Mouse (Mus musculus) erythroblast, embryonic 14.5 days (primary cell): ENCODE data around the gene Pex11a. TPM values are rescaled to one million over a fixed set of nuclear protein-coding genes. Genes with fewer than 3 reads are reported as not detected.

ENCODE experiments used
- H3K27me3 ChIP-seq: 2 replicates; pipeline ENCODE4 v1.6.1; 2012; ENCODE audit warnings: inconsistent platforms; ENCODE audit not compliant: control insufficient read depth
- H3K36me3 ChIP-seq: 2 replicates; pipeline ENCODE4 v1.6.1; 2012; ENCODE audit warnings: mild to moderate bottlenecking, inconsistent platforms; ENCODE audit not compliant: control insufficient read depth
- H3K4me1 ChIP-seq: 2 replicates; pipeline ENCODE4 v1.6.1; 2012; ENCODE audit warnings: inconsistent platforms; ENCODE audit not compliant: control insufficient read depth
- H3K4me3 ChIP-seq: replicated peaks from 2 replicates; pipeline ENCODE3; 2012; ENCODE audit warnings: moderate library complexity, mild to moderate bottlenecking, inconsistent platforms
- H3K9me3 ChIP-seq: 2 replicates; pipeline ENCODE4 v1.6.1; 2012; ENCODE audit warnings: low read length, inconsistent platforms, mixed read lengths; ENCODE audit not compliant: control insufficient read depth
- GATA1 ChIP-seq: IDR thresholded peaks from 2 replicates; pipeline ENCODE4 v1.6.1; 2012; ENCODE audit warnings: low read length, inconsistent platforms, mixed read lengths
- TAL1 ChIP-seq: IDR thresholded peaks from 3 replicates; pipeline ENCODE4 v1.6.1; 2012; ENCODE audit warnings: low read length, inconsistent platforms, mixed read lengths
- polyA plus RNA-seq: library from polyadenylated mRNA; stranded (reverse); fragments of >175 nt; gene quantifications from 2 replicates; pipeline ENCODE4 v1.2.3, GENCODE M21; 2012

Pex11a gene
- polyA plus RNA-seq, 1 experiment: not detected

DNA sequence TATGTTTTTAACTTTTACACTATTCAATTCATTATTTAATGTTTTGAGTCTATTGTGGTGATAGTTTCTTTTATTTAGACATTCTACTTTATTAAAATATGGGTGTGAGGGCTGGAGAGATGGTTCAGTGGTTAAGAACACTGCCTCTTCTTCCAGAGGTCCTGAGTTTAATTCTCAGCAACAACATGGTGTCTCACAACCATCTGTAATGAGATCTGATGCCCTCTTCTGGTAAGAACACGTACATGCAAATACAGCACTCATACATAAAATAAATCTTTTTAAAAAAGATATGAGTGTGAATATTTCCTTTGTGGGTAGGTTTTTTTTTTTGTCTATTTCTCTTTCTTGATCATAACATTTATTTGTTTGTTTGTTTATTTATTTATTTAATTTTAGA is 23.1 kb upstream of the Pex11a start:
- TF ChIP-seq TAL1 (no peak), GATA1 (no peak)
- Histone ChIP-seq H3K4me1 (no peaks in the 10 kb centered on the region), H3K36me3 (no peaks in the 10 kb centered on the region), H3K27me3 (no peaks in the 10 kb centered on the region), H3K4me3 (no peak overlapping the region), H3K9me3 (no peaks in the 10 kb centered on the region)

DNA sequence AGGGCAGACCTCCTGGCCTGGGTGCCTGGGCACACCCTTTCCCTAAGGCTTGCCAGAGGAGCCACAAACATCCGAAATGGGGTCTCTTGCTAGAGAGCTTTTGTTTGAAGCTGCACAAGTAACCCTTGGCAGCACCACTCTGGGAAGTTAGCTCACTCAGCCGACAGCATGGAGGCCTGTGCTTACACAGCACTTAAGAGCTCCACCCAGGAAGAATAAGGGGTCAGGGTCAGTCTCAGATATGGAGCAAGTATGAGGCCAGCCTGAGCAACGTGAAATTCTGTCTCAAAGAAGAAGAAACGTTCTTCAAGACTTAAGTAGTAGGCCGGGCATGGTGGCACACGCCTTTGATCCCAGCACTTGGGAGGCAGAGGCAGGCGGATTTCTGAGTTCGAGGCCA is 19.2 kb upstream of the Pex11a start:
- TF ChIP-seq TAL1 (no peak), GATA1 (no peak)
- no peak overlapping the region for H3K4me3 ChIP-seq
- H3K9me3 ChIP-seq: no peaks in the 10 kb centered on the region
- no peaks in the 10 kb centered on the region for H3K27me3 ChIP-seq
- H3K4me1 ChIP-seq: no peaks in the 10 kb centered on the region
- H3K36me3 ChIP-seq: no peaks in the 10 kb centered on the region

DNA sequence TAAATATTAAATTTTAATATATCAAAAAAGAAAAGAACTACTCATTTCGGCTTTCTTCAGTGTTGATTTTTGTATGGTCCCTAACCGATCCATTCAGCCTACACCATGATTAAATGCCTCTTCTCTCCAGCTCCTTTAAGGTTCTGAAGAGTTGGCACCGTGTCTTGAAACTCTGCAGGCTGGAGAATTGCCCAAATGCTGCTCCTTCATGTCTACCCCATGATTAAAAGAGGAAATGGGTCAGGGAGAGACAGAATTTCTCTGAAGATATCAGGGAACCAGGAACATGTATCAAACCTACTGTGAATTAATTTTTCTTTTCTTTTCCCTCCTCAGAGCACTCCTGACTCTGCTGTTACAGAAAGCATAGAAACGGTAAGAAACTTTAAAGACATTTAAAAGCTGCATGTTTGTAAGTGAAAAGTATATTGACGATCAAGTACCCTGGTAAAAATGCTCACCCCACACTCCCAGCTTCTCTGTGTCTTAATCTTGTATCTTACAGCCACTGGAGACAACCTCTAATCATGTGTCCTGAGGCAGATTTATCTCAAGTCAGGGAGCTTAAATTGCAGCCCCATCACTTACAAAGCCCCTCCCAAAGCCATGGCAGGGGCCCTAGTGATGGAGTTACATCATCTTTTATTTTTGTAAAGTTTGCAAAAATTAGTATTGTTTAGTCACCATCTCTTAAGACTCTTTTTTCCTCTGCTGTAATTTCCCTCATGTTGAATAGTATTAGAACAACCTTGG is 18.4 kb upstream of the Pex11a start:
- Histone ChIP-seq H3K36me3 (no peaks in the 10 kb centered on the region), H3K9me3 (no peaks in the 10 kb centered on the region), H3K4me1 (no peaks in the 10 kb centered on the region), H3K27me3 (no peaks in the 10 kb centered on the region), H3K4me3 (no peak overlapping the region)
- TF ChIP-seq GATA1: no peak
- TF ChIP-seq TAL1: no peak

DNA sequence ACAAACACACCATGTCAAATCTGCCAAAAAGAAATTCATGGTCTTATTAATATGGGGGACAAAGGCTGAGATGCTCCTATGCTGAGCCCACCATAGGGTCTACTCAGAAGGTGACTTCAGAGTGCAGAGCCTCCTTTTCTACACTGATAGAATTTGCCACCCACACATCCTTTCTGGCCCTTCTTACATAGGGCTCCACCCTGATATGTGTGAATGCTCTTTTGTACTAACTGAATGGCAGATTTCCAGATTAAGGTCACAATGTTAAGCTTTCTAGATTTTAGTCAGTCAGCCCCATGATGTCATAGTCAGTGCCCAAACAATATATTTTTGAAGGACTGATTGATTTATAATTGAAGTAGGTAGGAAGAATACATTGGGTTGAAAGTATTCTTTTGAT is 16.8 kb upstream of the Pex11a start:
- Histone ChIP-seq H3K4me3 (no peak overlapping the region), H3K27me3 (no peaks in the 10 kb centered on the region), H3K36me3 (no peaks in the 10 kb centered on the region), H3K9me3 (no peaks in the 10 kb centered on the region), H3K4me1 (no peaks in the 10 kb centered on the region)
- TF ChIP-seq TAL1: no peak
- TF ChIP-seq GATA1: no peak

DNA sequence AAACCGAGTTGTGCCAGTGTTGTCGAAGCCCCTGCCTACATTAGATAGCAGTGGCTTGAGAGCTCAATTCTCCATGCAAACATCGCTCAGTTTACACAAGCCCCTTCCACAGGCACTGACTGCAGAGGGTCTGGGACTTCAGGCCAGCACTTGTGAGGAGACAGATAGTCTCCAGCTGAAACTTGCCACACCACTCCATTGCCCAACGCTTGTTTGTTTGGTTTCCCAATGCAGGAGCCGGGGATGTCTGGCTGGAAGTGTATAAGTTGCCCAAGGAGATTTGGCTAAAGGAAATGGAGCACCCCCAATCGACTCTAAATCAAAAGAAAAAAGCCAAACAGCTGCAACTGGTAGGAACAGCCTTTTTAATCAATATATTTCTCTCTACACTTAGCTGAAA is 15.2 kb upstream of the Pex11a start:
- Histone ChIP-seq H3K36me3 (no peaks in the 10 kb centered on the region), H3K4me3 (no peak overlapping the region), H3K27me3 (no peaks in the 10 kb centered on the region), H3K4me1 (no peaks in the 10 kb centered on the region), H3K9me3 (no peaks in the 10 kb centered on the region)
- TF ChIP-seq TAL1 (no peak), GATA1 (no peak)

DNA sequence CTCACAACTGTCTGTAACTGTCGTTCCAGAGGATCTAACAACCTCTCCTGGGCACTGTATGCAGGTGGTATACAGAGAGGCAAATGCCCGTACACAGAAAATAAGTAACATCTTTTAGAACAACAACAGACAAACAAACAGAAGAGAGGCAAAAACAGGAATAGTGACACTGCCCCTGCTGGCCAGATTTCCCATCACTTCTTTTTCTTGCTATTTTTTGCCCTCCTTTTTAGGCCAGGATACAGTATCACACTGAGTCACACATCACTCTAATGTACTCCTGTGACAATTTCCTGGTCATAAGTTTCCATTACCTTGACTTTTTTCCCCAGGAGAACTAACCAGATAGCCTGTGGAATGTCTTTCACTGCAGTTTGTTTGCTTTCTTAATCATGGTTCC is 13.4 kb upstream of the Pex11a start:
- Histone ChIP-seq H3K4me3 (no peak overlapping the region), H3K4me1 (no peaks in the 10 kb centered on the region), H3K27me3 (no peaks in the 10 kb centered on the region), H3K36me3 (no peaks in the 10 kb centered on the region), H3K9me3 (no peaks in the 10 kb centered on the region)
- TF ChIP-seq TAL1: no peak
- TF ChIP-seq GATA1: no peak

DNA sequence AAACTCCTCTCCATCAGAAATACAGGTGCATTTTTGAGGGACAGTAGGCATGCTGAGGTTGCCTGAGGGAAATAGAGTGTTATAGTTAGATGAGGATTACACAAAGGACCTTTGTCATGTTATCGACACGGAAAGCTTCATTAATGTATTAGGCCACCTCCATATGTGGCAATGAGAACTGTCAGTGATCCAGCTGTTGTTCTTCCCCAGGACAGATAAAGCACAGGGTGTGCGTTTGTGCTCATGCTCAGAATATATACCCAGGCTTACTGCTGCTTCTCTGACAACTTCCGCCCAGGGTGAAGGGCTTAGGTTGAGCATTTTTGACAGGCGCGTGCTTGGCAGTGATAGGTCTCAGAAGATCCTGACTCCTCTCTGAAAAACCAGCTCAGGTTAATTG is 6.6 kb upstream of the Pex11a start:
- Histone ChIP-seq H3K27me3 (no peaks in the 10 kb centered on the region), H3K4me1 (no peaks in the 10 kb centered on the region), H3K36me3 (no peaks in the 10 kb centered on the region), H3K9me3 (no peaks in the 10 kb centered on the region), H3K4me3 (no peak overlapping the region)
- TF ChIP-seq GATA1 (no peak), TAL1 (no peak)

DNA sequence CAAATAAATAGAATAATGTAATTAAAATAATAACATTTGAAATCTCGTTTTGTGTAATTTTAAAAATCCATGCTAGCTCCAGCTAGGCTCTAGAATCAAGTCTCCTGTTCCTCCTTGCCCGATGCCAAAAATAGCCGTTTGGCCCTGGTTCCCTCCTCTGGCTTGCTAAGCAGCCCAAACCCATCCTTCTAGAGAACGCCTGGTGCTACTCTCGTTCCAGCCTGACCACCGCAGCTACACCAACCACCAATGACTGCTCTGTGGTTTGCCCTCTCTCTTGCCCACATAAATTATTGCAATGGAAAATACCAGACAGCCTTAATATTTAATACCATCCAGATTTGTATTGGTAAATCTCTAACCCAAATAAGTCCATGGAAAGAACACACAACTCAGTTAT is 4.7 kb upstream of the Pex11a start:
- no peaks in the 10 kb centered on the region for H3K27me3 ChIP-seq
- H3K4me3 ChIP-seq: no peak overlapping the region
- no peak for TF ChIP-seq GATA1
- no peak for TF ChIP-seq TAL1
- H3K4me1 ChIP-seq: peaks cover 6% of the 10 kb centered on the region
- H3K36me3 ChIP-seq: no peaks in the 10 kb centered on the region
- H3K9me3 ChIP-seq: no peaks in the 10 kb centered on the region

DNA sequence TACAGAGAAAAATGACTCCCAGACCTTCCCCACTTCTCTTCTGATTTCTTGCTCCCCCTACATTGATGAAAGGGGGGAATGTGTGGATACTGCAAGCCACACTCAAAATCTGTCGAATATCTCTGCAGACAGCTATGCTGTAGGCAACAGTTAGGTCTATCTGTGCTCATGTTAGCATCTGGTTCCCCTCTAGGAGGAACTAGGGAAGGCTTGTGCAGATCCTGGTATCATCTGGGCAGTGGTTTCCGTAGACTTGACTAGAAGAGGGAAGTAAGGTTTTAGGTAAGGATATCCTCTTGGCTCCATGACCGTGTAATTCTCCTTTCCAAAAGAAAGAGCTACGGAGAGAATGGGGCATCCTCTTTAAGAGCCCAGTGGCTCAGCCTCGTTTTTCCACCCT is 1.7 kb upstream of the Pex11a start:
- TF ChIP-seq GATA1 (no peak), TAL1 (no peak)
- H3K4me3 ChIP-seq: no peak overlapping the region
- peaks cover 10% of the 10 kb centered on the region for H3K4me1 ChIP-seq
- H3K36me3 ChIP-seq: no peaks in the 10 kb centered on the region
- H3K27me3 ChIP-seq: no peaks in the 10 kb centered on the region
- no peaks in the 10 kb centered on the region for H3K9me3 ChIP-seq

DNA sequence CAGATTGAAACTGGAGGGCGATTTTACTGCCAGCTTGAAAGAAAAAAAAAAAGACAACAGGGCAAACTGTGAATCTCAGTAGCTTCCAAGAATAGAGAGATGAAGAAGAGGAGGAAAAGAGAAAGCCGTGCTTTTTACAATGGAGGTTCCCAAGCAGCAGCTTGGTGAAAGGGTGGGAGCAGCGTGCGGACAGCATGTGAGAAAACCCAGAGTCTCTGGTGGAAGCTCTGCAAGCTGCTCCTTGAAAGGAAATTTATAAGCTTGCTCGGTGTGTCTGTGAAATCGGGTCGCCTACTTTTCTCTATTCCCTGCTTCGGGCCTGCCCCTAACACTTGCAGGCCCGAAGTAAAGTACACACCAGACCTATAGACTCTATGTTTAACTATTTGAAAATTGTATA is 1.1 kb upstream of the Pex11a start:
- H3K36me3 ChIP-seq: no peaks in the 10 kb centered on the region

More for the DNA sequence above, 1.1 kb upstream of the Pex11a start:
- Histone ChIP-seq H3K27me3 (no peaks in the 10 kb centered on the region), H3K9me3 (no peaks in the 10 kb centered on the region), H3K4me1 (peaks cover 10% of the 10 kb centered on the region), H3K4me3 (no peak overlapping the region)
- no peak for TF ChIP-seq TAL1
- TF ChIP-seq GATA1: no peak
